Mouse (Mus musculus) ES-E14 (cell line): Measurements from ENCODE around the gene Mast4. TPM values are rescaled to one million over a fixed set of nuclear protein-coding genes. Genes with fewer than 3 reads are reported as not detected.

ENCODE experiments used
- DNase-seq: peaks from one replicate; pipeline ENCODE4 v3.0.0-alpha.2; 2013; ENCODE audit warnings: low read depth, low spot score
- H3K27ac ChIP-seq: 2 replicates; pipeline ENCODE4 v1.5.1; 2012; ENCODE audit warnings: low read depth, mild to moderate bottlenecking, low read length, moderate library complexity, mixed read lengths; ENCODE audit not compliant: poor library complexity, insufficient read depth, severe bottlenecking
- H3K36me3 ChIP-seq: 2 replicates; pipeline ENCODE4 v1.6.1; 2012; ENCODE audit warnings: mild to moderate bottlenecking, low read length, moderate library complexity, mixed read lengths; ENCODE audit not compliant: control insufficient read depth, poor library complexity, insufficient read depth, severe bottlenecking
- H3K4me1 ChIP-seq, 2 experiments: fragments of 150-350 bp in 1 of 2; sonication (generic) in 1 of 2; 2 replicates each; pipeline ENCODE4 v1.6.1; 2012; ENCODE audit warnings: low read length in 2 of 2, mild to moderate bottlenecking in 1 of 2, mixed read lengths in 1 of 2; ENCODE audit not compliant: control insufficient read depth in 2 of 2, insufficient read depth in 2 of 2, poor library complexity in 1 of 2
- H3K4me3 ChIP-seq, 2 experiments: fragments of 150-350 bp in 1 of 2; sonication (generic) in 1 of 2; 2 replicates each; pipeline ENCODE4 v1.5.1; 2012; ENCODE audit warnings: low read length in 2 of 2, low read depth in 1 of 2, mild to moderate bottlenecking in 1 of 2, mixed read lengths in 1 of 2; ENCODE audit not compliant: insufficient read depth in 1 of 2, poor library complexity in 1 of 2, severe bottlenecking in 1 of 2
- H3K9ac ChIP-seq: 2 replicates; pipeline ENCODE4 v1.6.1; 2012; ENCODE audit warnings: low read depth, mild to moderate bottlenecking, low read length, mixed read lengths; ENCODE audit not compliant: poor library complexity, insufficient read depth, severe bottlenecking
- H3K9me3 ChIP-seq: fragments of 150-350 bp; sonication (generic); 2 replicates; pipeline ENCODE4 v1.6.1; 2012; ENCODE audit warnings: low read depth, mild to moderate bottlenecking, low read length; ENCODE audit not compliant: control insufficient read depth, insufficient read depth
- CHD2 ChIP-seq: IDR thresholded peaks from 2 replicates; pipeline ENCODE4 v1.6.1; 2014; ENCODE audit warnings: mild to moderate bottlenecking, low read depth, low read length, inconsistent platforms
- HCFC1 ChIP-seq: IDR thresholded peaks from 2 replicates; pipeline ENCODE4 v1.6.1; 2012; ENCODE audit warnings: low read length, inconsistent platforms, borderline replicate concordance; ENCODE audit not compliant: insufficient read depth
- MAFK ChIP-seq: IDR thresholded peaks from 2 replicates; pipeline ENCODE4 v1.6.1; 2014; ENCODE audit warnings: mild to moderate bottlenecking, low read depth, low read length, inconsistent platforms; ENCODE audit not compliant: insufficient read depth
- ZC3H11A ChIP-seq: IDR thresholded peaks from 2 replicates; pipeline ENCODE4 v1.6.1; 2012; ENCODE audit warnings: low read depth, mild to moderate bottlenecking, inconsistent platforms, low read length, borderline replicate concordance
- ZNF384 ChIP-seq: IDR thresholded peaks from 2 replicates; pipeline ENCODE4 v1.6.1; 2012; ENCODE audit warnings: low read depth, low read length, inconsistent platforms
- in situ Hi-C, 2 experiments: fragments of 600-800 bp; cut with MboI; formaldehyde crosslinking; loops; one replicate each; pipeline ENCODE4 v1.15.1; 2025; ENCODE audit warnings: low sequenced_read_pairs in 2 of 2, inconsistent platforms in 1 of 2; ENCODE audit not compliant: unreplicated experiment in 2 of 2
- total RNA-seq: library from RNA; depleted of rRNA; stranded (reverse); fragments of 300-350 nt; gene quantifications from 2 replicates; pipeline ENCODE4 v1.2.3, GENCODE M21; 2012

The Mast4 gene
- total RNA-seq, 1 experiment: 8.3 TPM

DNA sequence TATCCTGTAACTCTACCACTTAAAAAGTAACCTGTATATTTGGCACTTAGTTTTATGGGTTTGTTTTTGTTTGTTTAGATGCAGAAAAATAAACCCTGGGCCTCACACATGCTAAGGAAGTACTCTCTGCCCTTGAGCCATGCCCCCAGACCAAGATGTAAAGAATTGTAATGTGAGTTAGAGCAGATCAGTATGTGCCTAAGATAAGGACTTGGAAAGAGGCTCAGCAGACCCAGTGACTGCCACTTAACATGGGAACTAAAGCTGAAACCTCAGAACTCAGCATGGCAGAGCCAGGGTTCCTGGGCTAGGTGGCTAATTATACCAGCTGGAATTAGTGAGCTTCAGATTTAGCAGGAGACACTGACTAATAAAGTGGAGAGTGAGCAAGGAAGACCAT is 196.0 kb downstream of the Mast4 start:
- no peaks in the 10 kb centered on the region for H3K36me3 ChIP-seq
- no peak for TF ChIP-seq MAFK
- no peak for TF ChIP-seq ZNF384
- no peak for DNase-seq
- no peak overlapping the region for H3K9ac ChIP-seq
- H3K27ac ChIP-seq: no peak overlapping the region
- no peak overlapping the region for H3K4me3 ChIP-seq
- in situ Hi-C loops: no loop called here
- no peaks in the 10 kb centered on the region for H3K9me3 ChIP-seq
- H3K4me1 ChIP-seq: no peaks in the 10 kb centered on the region

DNA sequence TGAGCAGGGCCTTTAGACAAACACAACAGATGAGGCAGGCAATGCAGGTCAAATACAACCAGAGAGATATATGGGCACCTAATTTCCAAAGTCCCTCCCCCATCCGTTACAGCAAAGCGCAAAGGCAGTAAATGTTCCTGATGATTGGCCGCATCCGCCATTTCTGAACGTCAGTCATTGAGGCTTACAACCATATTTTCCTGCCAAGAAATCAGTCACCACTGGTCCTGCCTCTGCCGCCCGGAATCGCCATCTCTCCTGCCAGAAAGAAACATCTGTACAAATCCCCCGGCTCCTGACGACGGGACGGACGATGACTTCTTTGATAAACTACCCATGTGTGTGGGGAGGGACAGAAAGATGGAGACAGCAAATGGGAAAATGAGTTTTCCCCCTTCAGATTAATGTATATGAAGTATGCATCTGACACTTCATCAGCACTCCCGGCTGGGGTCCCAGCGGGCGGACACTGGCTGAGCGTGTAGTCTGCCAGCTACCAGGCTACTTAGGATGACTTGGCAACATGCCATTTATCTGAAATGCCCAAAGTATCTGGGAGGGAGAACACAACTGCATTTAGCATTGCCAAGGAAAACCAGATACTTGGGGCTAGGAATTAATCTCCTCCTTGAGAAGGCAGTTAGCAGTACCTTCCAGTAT is 198.9 kb downstream of the Mast4 start:
- Histone ChIP-seq H3K9me3 (no peaks in the 10 kb centered on the region), H3K36me3 (no peaks in the 10 kb centered on the region), H3K27ac (no peak overlapping the region), H3K4me3 (no peak overlapping the region), H3K9ac (no peak overlapping the region), H3K4me1 (no peaks in the 10 kb centered on the region)
- TF ChIP-seq ZC3H11A (no peak), CHD2 (no peak), ZNF384 (no peak), HCFC1 (no peak), MAFK (no peak)
- no peak for DNase-seq
- in situ Hi-C loops: no loop called here

DNA sequence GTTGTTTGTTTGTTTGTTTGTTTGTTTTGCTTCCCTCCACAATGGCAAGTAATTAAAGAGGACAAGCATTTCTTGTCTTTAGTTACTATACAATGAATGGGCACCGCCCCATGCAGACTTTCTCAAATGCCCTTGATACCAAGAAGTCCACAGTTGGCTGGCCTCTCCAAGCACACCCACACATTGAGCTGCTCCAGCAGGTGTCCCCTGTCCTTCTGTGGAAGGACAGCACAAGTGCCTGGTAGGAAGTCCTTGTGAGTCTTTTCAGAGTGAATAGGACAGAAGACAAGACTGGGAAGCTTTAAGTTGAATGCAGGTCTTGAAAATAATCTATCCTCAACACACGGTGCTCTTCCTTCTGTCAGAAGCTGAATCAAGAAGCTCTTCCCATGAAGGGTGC is 202.5 kb downstream of the Mast4 start:
- no peak overlapping the region for H3K27ac ChIP-seq
- H3K4me3 ChIP-seq: no peak overlapping the region
- in situ Hi-C loops: no loop called here
- H3K4me1 ChIP-seq: no peaks in the 10 kb centered on the region
- no peak overlapping the region for H3K9ac ChIP-seq
- TF ChIP-seq HCFC1: no peak
- TF ChIP-seq ZC3H11A: no peak
- no peak for TF ChIP-seq ZNF384
- TF ChIP-seq CHD2: no peak
- no peak for TF ChIP-seq MAFK
- H3K9me3 ChIP-seq: no peaks in the 10 kb centered on the region
- no peak for DNase-seq
- no peaks in the 10 kb centered on the region for H3K36me3 ChIP-seq

DNA sequence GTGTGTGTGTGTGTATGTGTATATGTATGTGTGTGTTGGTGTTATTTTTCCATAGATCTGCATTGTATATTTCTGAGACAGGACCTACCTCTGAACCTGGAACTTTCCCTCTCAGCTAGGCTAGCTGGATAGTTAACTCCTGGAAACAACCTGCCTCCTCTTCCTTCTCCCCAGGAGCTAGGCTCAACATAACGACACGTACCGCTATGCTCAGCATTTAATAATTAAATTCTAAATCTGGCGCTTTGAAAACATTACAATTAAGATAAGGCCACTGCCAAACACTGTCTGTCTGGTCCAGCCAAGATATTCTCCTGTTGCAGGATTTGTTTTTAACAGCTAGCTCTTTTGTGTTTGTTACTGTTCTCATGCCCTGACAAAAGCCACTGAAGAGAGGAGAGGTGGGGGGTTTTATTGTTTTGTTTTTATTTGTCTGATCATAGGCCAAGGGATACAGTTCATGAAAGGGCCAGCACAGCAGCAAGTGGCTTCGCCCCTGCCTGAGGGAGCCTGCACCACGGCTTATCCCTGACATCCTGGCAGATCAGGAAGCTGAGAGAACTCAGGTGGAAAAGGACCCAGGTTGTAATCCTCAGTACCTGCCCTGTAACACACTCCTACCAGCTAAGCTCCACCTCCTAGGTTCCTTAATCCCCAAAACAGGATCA is 205.0 kb downstream of the Mast4 start:
- Histone ChIP-seq H3K9ac (no peak overlapping the region), H3K9me3 (no peaks in the 10 kb centered on the region), H3K4me3 (no peak overlapping the region), H3K4me1 (no peaks in the 10 kb centered on the region), H3K36me3 (no peaks in the 10 kb centered on the region), H3K27ac (no peak overlapping the region)
- DNase-seq: no peak
- in situ Hi-C loops: no loop called here
- TF ChIP-seq ZNF384: no peak

DNA sequence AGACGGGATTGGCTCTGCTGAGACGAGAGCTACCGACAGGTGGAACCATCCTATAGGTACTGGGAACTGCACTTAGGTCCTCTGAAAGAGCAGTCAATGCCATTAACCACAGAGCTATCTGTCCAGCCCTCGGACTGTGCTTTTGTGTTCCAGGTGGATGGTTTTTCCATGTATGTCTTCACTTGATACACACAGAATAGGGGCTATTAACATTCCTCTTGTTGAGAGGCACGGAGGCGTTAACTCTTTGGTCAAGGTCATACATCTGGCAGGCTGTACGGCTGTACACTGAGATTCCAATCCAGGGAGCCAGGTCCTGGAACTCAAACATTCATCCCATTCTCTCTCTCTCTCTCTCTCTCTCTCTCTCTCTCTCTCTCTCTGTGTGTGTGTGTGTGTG is 205.6 kb downstream of the Mast4 start:
- Histone ChIP-seq H3K9me3 (no peaks in the 10 kb centered on the region), H3K4me3 (no peak overlapping the region), H3K36me3 (no peaks in the 10 kb centered on the region), H3K4me1 (no peaks in the 10 kb centered on the region), H3K9ac (no peak overlapping the region), H3K27ac (no peak overlapping the region)
- in situ Hi-C loops: no loop called here
- peak; percentile 20 for DNase-seq
- TF ChIP-seq ZC3H11A: no peak
- no peak for TF ChIP-seq ZNF384
- TF ChIP-seq MAFK: no peak
- no peak; the same call in 1 of the 2 replicates for TF ChIP-seq CHD2
